In genomic region chr6:137637443-137637842, GRCm38 (mm10) we compare ENCODE assay signal across 22 mouse cellular contexts. TPM values are rescaled to one million over a fixed set of nuclear protein-coding genes. Genes with fewer than 3 reads are reported as not detected.
DNase-seq lines count a peak whose midpoint lies in the region; ATAC-seq lines count a peak whose summit lies in the region.
"Had no signal": no experiment of that assay in that cellular context is flagged by ENCODE, and none has a peak within 500 bp of the region (broad histone marks: within the 10 kb centered on the region; RNA-seq: fewer than 3 reads in every experiment).

No protein-coding gene starts in this region.

- no peak overlapping the region for H3K4me3 ChIP-seq in midbrain, embryonic 11.5 days (ENCODE audit: low read depth, low read length)
- no peak overlapping the region for H3K4me3 ChIP-seq in midbrain, embryonic 16.5 days (ENCODE audit: low read depth, low read length)
- no peak overlapping the region for H3K4me3 ChIP-seq in embryonic facial prominence, embryonic 14.5 days (ENCODE audit: low read depth, low read length)
- H3K4me3 ChIP-seq: embryonic facial prominence, embryonic 12.5 days; forebrain, embryonic 10.5 days; hindbrain, embryonic 10.5 days; intestine, embryonic 15.5 days had no signal

- peak; percentile 33 for DNase-seq in midbrain, embryonic 11.5 days (ENCODE audit: low spot score, missing footprints)
- DNase-seq in embryonic facial prominence, embryonic 14.5 days (ENCODE audit: low spot score): no peak
- DNase-seq in spleen, postnatal 36 days (ENCODE audit: low spot score in 2 of 2): no peak
- DNase-seq in lung, postnatal 4 days: no peak
- DNase-seq: adrenal gland, adult 8-10 months; adrenal gland, postnatal 36 days; B cell, adult 2 months; cerebellum, adult 2 months; cerebellum, postnatal 10 days; embryo, embryonic 11 days; gastrocnemius, postnatal 10 days; heart, postnatal 10 days had no signal

- no peak overlapping the region for H3K9ac ChIP-seq in midbrain, embryonic 11.5 days (ENCODE audit: low read length)
- H3K9ac ChIP-seq in midbrain, embryonic 16.5 days (ENCODE audit: low read depth, low read length): no peak overlapping the region
- H3K9ac ChIP-seq in embryonic facial prominence, embryonic 14.5 days (ENCODE audit: low read depth, low read length): no peak overlapping the region
- H3K9ac ChIP-seq: embryonic facial prominence, embryonic 12.5 days; hindbrain, embryonic 14.5 days; intestine, embryonic 15.5 days had no signal

- no peak overlapping the region for H3K27ac ChIP-seq in midbrain, embryonic 11.5 days (ENCODE audit: low read depth, low read length)
- no peak overlapping the region for H3K27ac ChIP-seq in midbrain, embryonic 16.5 days (ENCODE audit: low read length)
- H3K27ac ChIP-seq in embryonic facial prominence, embryonic 14.5 days (replicated peaks; ENCODE audit: low read depth, low read length): 0 out of 2 replicates have a peak overlapping the region, but pooled peaks have one; percentile 28
- H3K27ac ChIP-seq: embryonic facial prominence, embryonic 12.5 days; forebrain, embryonic 10.5 days; hindbrain, embryonic 10.5 days; hindbrain, embryonic 14.5 days; intestine, embryonic 15.5 days had no signal

- H3K4me1 ChIP-seq in midbrain, embryonic 11.5 days (ENCODE audit: control insufficient read depth, insufficient read depth, low read length): no peaks in the 10 kb centered on the region
- H3K4me1 ChIP-seq in midbrain, embryonic 16.5 days (ENCODE audit: control insufficient read depth, insufficient read depth, low read length): no peaks in the 10 kb centered on the region
- peaks cover 14% of the 10 kb centered on the region for H3K4me1 ChIP-seq in embryonic facial prominence, embryonic 14.5 days (ENCODE audit: control insufficient read depth, insufficient read depth, low read length)
- H3K4me1 ChIP-seq: hindbrain, embryonic 10.5 days; intestine, embryonic 15.5 days had no signal

- ATAC-seq in midbrain, embryonic 11.5 days (ENCODE audit: low FRiP score): no peak
- ATAC-seq in midbrain, embryonic 16.5 days: no peak
- no peak for ATAC-seq in embryonic facial prominence, embryonic 14.5 days (ENCODE audit: low read depth)
- peak; percentile 81 to 88 for ATAC-seq in hematopoietic stem cell, adult 5-6 weeks (replicated peaks in 1 of 2; ENCODE audit: insufficient read depth in 1 of 2, low FRiP score in 2 of 2, low TSS enrichment in 1 of 2, low read depth in 1 of 2, poor library complexity in 2 of 2, severe bottlenecking in 2 of 2)
- ATAC-seq: CD4-positive, CD25-positive, alpha-beta regulatory T cell, adult 4 months; forebrain, embryonic 16.5 days; intestine, embryonic 15.5 days had no signal

- H3K9me3 ChIP-seq in midbrain, embryonic 11.5 days (ENCODE audit: control insufficient read depth, low read length): no peaks in the 10 kb centered on the region
- H3K9me3 ChIP-seq in midbrain, embryonic 16.5 days (replicated peaks; ENCODE audit: control insufficient read depth, low read length, poor library complexity, severe bottlenecking): no peaks in the 10 kb centered on the region
- H3K9me3 ChIP-seq in embryonic facial prominence, embryonic 14.5 days (ENCODE audit: control insufficient read depth, low read length): no peaks in the 10 kb centered on the region
- H3K9me3 ChIP-seq: embryonic facial prominence, embryonic 12.5 days; forebrain, embryonic 10.5 days; hindbrain, embryonic 10.5 days; intestine, embryonic 15.5 days had no signal

- H3K27me3 ChIP-seq in midbrain, embryonic 11.5 days (ENCODE audit: control insufficient read depth, insufficient read depth, low read length): no peaks in the 10 kb centered on the region
- H3K27me3 ChIP-seq in midbrain, embryonic 16.5 days (ENCODE audit: control insufficient read depth, insufficient read depth, low read depth, low read length): no peaks in the 10 kb centered on the region
- H3K27me3 ChIP-seq in embryonic facial prominence, embryonic 14.5 days (replicated peaks; ENCODE audit: control insufficient read depth, insufficient read depth, low read length): no peaks in the 10 kb centered on the region
- H3K27me3 ChIP-seq: embryonic facial prominence, embryonic 12.5 days; intestine, embryonic 15.5 days had no signal

- 77% methylated on average over 7 of the region's 7 CpGs for WGBS in midbrain, embryonic 11.5 days
- WGBS in midbrain, embryonic 16.5 days: 81% methylated on average over 7 of the region's 7 CpGs
- WGBS in embryonic facial prominence, embryonic 14.5 days: 38% methylated on average over 7 of the region's 7 CpGs

- no peaks in the 10 kb centered on the region for H3K36me3 ChIP-seq in midbrain, embryonic 11.5 days (ENCODE audit: control insufficient read depth, insufficient read depth, low read length)
- no peaks in the 10 kb centered on the region for H3K36me3 ChIP-seq in midbrain, embryonic 16.5 days (ENCODE audit: control insufficient read depth, insufficient read depth, low read length)
- no peaks in the 10 kb centered on the region for H3K36me3 ChIP-seq in embryonic facial prominence, embryonic 14.5 days (ENCODE audit: control insufficient read depth, insufficient read depth, low read length)
- H3K36me3 ChIP-seq: embryonic facial prominence, embryonic 12.5 days; forebrain, embryonic 10.5 days; G1E; hindbrain, embryonic 10.5 days; intestine, embryonic 15.5 days had no signal

- no peak overlapping the region for H3K4me2 ChIP-seq in midbrain, embryonic 11.5 days
- no peak overlapping the region for H3K4me2 ChIP-seq in midbrain, embryonic 16.5 days (ENCODE audit: low read length)
- H3K4me2 ChIP-seq in embryonic facial prominence, embryonic 14.5 days (ENCODE audit: low read depth, low read length): no peak overlapping the region
- H3K4me2 ChIP-seq: embryonic facial prominence, embryonic 12.5 days; hindbrain, embryonic 14.5 days; intestine, embryonic 15.5 days had no signal

RNA-seq across cellular contexts. Expression of gene Eps8, which starts 17.2 kb away (rescaled TPM):
- polyA plus RNA-seq in midbrain, embryonic 11.5 days (2014; fragmentation: Nextera tagmentation; extraction: Ambion mirVana): 6.7 and 6.8 TPM in 2 replicates
- polyA plus RNA-seq in midbrain, embryonic 16.5 days (2015; fragmentation: Nextera tagmentation; extraction: Ambion mirVana): 24.3 and 26.4 TPM in 2 replicates
- 28.7 and 35.9 TPM in 2 replicates for polyA plus RNA-seq in embryonic facial prominence, embryonic 14.5 days (2014; fragmentation: Nextera tagmentation; extraction: Ambion mirVana)
- 19.0 and 21.4 TPM in 2 replicates for total RNA-seq in hematopoietic stem cell, adult 5-6 weeks (2017)
- polyA plus RNA-seq: G1E had no signal

Comparison
In these comparisons a context has a peak if more than half of its experiments do, and no peak if none do; other contexts are left out.
1. ATAC-seq: peak in hematopoietic stem cell, adult 5-6 weeks (2 of 2); none in midbrain, embryonic 11.5 days (single experiment), midbrain, embryonic 16.5 days (single experiment) and embryonic facial prominence, embryonic 14.5 days (single experiment).